Mouse (Mus musculus) layer of hippocampus, adult 9-11 months (tissue): ENCODE measurements around the gene Setx.

Experiments used
- DNase-seq: peaks from one replicate; pipeline ENCODE4 v3.0.0; 2022

Gene Setx

GRCm38 (mm10) chr2:29168067-29168466 lies 44.1 kb downstream of the Setx start:
- no peak for DNase-seq

DNA sequence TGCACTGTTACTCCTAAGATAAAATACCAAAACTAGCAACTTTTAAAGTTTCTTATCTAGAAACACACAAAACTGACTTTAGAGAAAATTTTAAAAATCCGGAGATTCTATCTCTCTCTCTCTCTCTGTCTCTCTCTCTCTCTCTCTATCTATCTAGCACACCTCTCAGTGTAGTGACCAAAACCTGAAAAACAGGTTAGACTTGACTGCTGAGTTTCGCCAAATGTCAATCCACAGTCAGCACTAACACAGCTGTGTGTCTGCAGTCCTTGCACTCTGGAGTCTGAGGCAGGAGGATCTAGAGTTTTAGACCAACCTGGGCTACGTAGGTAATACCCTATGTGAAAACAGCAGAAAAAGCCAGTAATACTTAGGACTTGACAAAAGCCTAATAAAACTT lies 50.9 kb downstream of the Setx start:
- DNase-seq, result no peak

DNA sequence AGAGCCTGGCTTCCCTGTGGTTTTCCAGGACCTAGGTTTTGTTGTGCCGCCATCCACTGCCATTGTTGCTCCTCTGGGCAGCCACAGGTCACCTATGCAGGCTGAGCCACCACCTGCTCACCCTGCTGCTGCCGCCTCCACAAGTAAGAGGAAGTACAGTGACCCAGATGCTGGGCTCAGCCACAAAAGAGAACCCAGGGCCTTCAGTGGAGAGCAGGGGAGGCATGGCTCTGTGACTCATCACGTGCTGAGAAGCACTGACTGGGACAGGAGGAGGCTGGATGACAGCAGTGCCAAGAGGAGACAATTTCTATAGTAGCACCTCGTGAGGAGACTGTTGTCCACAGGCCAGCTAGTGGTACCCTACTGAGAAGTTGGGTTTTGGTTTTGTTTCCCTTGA lies 55.8 kb downstream of the Setx start:
- no peak for DNase-seq

DNA sequence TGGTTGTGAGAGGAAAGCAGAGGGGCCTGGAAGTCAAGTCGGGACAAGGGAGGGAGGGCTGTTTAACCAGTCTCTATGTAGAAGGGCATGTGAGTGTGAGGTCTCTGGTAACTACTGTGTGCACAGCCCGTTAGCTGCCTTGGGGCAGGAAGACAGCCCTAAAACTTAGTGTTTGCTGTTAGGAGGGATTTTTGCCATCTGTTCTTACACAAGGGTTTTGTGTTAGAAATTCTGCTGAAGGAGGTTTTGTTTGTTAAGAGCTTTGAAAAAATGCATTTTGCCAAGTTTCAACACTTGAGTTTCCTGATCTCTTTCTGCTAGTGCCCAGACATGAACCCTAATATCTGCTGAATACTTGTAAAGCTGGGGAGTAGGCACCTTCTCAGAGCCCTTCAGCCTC lies 57.1 kb downstream of the Setx start:
- DNase-seq, result no peak

GRCm38 (mm10) chr2:29183266-29183924 lies 59.4 kb downstream of the Setx start:
- DNase-seq, result no peak

DNA sequence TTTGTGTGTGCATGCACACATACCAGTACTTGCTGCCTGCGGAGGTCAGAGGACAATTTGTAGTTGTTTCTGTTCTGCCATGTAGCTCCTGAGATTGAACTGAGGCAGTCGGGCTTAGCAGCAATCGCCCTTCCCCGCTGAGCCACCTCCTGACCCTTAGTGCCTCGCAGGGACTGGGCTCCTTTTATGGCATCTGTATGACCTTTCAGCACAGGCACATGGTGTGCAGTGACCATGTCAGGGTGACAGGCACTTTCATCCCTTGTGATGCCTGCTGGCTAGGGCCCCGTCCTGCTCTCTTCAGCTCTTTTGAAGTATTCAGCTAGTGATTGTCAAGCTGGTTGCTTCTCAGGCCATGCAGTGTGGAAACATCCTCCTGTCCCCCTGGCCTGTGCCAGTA lies 62.2 kb downstream of the Setx start:
- no peak for DNase-seq

- DNase-seq, result no peak
Observed at GRCm38 (mm10) chr2:29190392-29190791, 66.4 kb downstream of the Setx start.

DNA sequence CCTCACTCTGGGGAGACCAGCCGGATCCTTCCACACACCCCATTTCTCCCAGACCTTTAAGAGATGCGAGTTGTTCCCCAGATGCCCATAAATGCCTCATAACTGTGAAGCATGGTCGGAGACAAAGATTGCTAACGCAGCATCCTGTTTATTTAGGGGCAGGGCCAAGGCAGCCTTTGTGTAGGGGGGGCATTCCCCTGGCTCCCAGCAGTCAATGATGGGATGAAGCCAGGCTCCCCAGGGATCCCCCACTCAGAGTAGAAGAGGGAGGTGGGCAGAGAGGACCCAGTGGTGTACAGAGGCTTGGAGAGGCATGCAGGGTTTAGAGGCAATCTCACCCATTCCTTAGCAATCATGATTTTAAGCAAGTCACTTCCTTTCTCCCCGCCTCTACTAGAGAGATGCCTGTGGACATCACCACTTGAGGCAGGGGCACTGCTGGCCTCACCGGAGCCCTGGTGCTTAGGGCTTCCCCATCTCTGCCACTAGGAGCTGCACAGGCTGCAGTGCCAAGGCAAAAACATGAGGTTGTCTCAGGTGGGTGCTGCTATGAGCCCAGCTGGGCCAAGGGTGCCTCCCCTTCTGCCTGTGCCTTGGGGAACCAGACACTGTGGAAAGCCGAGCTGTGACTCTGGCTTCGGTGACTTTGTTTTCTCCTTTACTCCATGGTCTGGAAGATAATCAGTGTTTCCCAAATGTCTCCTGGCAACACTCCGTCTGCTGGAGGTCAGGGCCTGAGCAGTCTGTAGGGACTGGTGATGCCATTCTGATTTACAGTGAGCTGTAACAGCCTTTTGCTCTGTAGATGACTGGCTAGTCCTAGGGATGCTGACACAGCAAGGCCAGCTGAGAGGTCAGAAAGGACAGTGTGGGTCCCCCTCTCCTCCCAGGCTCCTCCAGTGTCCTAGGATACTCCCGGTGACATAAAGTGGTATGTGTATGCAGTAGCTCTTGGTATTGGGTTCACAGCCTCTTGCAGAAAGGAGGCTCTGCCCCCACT lies 67.5 kb downstream of the Setx start:
- DNase-seq, result no peak

GRCm38 (mm10) chr2:29192629-29193278 lies 68.8 kb downstream of the Setx start:
- DNase-seq, result no peak

DNA sequence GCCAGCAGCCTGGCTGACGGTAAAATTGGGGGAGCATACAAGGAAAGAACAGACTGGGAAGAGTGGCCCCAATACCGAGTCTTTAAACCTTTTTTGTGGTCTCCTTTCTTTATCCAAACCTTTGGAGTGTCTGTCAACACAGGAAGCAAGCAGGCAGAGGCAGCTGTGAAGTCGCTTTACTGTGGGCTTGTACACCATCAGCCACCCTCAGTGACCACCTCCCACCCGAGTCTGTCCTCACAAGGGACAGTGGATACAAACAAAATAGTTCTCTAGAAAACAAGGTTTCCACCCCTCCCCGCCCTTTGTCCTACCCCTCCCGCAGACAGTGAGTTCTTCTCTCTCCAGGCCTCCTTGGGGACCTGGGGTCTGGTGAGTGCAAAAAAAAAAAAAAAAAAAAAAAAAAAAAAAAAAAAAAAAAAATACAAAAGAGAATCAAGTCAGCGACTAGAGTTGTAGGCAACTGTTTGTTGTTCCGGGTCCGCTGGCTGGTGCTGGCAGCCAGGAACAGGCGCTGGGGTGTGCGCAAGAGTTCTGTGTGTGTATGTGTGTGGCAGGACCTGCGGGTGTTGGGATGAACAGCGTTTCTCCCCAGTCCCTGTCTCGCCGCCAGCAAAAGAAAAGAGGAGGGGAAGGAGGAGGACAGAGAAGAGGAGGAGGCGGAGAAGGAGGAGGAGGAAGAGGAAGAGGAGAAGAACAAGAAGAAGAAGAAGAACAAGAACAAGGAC lies 70.0 kb downstream of the Setx start:
- no peak for DNase-seq

- DNase-seq, result peak; percentile 53
Observed at GRCm38 (mm10) chr2:29194547-29195463, 70.8 kb downstream of the Setx start.

DNA sequence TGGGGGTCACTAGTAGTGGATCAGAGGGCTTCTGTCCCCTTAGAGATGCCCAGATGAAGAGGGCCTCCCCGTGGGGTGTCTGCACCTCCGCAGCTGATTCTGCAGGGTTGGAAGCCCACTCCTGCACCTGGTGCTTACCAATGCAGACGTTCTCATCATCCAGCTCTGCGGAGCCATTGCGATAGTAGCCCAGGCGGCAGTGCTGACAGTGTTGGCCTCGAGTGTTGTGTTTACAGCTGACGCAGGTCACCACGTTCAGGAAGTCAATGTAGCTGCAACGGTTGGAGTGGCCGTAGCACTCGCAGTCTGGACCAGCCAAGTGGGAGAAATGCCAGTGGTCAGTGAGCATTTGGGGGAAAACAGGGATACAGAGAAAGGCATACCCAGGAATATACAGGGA lies 72.9 kb downstream of the Setx start:
- DNase-seq, result no peak

GRCm38 (mm10) chr2:29198446-29198845 lies 74.5 kb downstream of the Setx start:
- DNase-seq, result no peak

- no peak for DNase-seq
Observed at GRCm38 (mm10) chr2:29199909-29200308, 75.9 kb downstream of the Setx start.

DNA sequence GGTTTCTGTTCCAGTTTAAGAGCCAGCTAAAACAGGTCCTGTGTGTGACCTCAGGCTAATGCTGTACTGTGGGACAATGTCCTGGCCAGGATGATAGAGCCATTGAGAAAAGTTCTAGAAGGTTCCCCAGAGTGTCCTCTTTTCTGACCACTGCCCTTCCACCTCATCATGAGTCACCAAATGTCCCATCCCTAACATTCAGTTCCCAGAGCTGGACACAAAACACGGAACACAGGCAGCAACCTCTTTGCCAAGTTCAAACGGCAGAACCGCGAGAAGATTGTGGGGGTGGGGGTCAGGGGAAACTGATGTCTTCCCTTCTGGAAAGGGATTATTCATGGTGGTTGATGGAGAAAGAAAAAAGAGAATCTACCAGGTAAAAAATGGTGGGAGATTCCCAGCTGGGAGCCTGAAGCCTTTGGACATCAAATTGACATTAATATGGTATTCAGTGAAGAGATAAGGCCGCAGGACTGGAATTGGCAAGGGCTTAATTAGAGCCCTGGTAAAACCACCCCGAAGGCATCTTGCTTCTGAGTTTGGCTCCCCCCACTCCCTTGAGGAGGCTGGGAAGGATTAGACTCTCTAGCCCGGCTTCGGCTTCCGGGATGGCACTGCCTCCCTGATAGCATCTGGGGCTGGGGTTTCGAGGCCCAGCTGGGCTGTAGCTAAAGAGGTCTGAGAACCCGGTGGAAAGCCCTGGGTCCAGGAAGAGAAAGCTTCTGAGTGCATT lies 77.4 kb downstream of the Setx start:
- DNase-seq, result no peak

GRCm38 (mm10) chr2:29206156-29206555 lies 82.2 kb downstream of the Setx start:
- DNase-seq, result no peak

DNA sequence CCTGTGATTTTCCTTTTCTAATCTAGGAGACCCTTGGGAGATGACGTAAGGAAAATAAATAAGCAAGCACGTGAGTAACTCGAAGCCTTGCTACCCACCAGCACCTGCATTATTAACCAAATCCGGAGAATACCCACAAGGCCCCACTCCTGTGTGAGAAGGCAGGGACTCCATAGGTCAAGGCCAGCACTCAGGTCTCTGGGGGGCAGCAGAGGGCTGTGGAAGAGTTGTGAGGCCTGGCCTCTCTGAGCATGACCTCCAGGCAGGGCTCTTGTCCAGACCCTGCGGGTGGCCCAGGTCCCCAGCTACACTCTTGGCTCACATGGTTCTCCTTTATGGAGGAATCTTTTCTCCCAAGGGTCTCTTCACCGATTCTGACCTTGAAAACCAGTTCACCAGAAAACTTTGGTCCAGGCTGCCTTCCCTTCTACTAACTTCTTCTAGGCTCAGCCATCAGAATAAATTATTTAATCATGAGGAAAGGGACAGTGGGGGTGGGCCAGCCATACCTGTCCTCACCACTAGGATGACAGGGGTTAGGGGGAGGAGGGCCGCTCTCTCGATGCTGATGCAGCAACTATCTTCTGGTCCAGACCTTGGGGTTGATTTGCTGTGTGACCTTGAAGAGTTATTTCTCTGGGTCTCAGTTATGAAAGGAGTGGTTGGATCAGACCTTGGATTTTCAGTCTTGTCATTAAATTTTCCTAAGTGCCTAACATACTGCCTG lies 92.5 kb downstream of the Setx start:
- no peak for DNase-seq

GRCm38 (mm10) chr2:29217042-29217441 lies 93.1 kb downstream of the Setx start:
- DNase-seq, result no peak

DNA sequence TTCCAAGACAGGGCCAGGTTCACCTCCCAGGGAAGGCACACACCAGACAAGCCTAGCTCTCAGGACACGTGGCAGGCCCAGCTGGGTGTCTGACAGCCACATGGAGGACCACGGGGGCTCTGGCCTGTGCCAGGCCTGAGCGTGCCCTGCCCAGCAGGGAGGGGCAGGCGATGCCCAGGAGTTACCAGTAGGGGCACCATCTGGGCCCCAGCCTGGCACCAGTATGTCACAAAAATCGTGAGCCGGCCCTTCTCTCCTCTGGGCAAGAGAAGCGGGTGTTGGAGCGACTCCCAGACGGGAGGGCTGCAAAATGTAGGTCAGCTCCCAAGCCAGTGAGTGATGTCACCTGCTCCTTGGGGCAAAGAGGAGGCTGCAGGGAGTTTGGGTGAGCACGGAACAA lies 93.9 kb downstream of the Setx start:
- peak; percentile 71 for DNase-seq

DNA sequence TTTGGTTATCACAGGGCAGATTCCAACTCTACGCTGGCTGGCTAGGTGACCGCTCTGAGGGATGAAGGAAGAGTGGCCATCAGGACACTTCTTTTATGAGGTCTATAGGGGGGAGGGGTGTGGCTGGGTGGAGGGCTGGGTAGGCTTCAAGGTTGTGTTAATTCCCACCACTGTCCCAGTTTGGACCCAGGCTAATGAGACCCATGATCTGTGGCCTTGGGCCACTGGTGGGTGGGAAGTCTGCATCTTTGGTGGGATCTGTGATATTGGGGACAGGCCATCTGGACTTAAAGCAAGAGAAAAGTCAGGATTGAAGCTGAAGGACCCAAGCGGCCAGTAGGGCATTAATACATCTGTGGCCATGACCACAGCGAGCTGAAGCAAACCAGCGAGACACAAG lies 94.8 kb downstream of the Setx start:
- DNase-seq, result no peak
